Mouse (Mus musculus): ENCODE results near the gene Zfpl1. TPM values are rescaled to one million over a fixed set of nuclear protein-coding genes. Genes with fewer than 3 reads are reported as not detected.
"Not testable (repeated sequence)": the region's sequence is repeated elsewhere in the genome, so short reads cannot be mapped to it uniquely, and the experiment has no call there.

Gene Zfpl1
- total RNA-seq, 4 experiments from 2014 or later, result 15.4 to 20.8 (median 17.4) TPM

DNA sequence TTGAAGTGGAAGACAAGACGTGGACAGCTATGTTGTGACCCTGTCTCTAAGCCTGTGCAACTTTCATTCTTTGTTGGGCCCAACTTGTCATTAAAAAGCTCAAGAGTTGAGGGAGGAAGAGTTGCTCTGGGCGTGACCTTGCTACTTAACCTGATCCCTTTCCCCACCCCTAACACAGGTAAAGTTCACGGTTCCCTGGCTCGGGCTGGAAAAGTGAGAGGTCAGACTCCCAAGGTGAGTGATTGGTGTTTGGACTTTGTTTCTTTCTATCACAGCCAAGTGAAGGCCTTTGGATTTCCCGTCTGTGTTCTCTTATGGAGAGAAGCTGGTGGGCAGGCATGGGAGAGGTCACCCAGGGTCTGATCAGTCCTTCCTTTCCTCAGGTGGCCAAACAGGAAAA, 25.8 kb downstream of the Zfpl1 start:
- DNase-seq (ENCODE audit: low spot score), result no peak

GRCm38 (mm10) chr19:6058513-6058912, 26.2 kb downstream of the Zfpl1 start:
- DNase-seq (ENCODE audit: low spot score), result no peak

GRCm38 (mm10) chr19:6057313-6058096, 27.3 kb downstream of the Zfpl1 start, which contains the start of the genes Mrpl49 and Fau:
Gene Mrpl49 (minus strand): TSS chr19:6057785.
Gene Fau (plus strand): TSS chr19:6057844.
- DNase-seq (ENCODE audit: low spot score), result peak; percentile 98

DNA sequence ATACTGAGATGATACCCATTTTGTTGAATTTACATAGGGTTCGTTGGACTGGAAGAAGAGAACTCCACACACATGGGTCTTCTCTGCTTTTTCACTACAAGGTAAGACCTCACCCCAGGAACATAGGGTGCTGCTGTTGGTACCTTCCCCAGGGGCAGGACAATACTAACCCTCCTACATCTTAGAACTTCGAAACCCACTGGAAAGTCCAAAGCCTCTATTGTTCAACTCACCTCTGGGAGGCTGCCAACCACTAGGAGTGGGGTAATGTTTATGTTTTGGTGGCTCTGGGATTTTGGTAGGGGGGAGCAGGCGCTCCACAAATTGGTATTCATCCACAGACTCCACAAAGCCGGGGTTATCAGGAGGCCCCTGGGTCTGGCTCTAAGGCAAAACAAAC, 28.1 kb downstream of the Zfpl1 start:
- no peak for DNase-seq (ENCODE audit: low spot score)

DNA sequence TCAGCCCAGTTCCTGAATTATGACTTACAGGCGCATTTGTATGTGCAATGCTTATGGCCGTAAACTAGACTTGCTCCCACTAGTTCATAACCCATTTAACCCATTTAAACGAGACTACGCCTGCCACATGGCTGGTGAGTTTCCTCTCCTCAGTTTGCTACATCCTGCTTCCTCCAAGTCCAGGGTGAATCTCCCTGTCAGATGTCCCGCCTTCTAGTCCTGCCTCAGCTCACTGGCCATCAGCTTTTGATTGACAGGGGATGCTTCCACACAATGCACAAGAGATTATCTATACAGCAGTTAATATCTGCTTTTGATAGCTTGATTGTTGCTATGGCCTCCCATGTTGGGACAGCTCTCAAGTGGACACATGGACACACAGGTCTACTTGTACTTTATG, 30.5 kb downstream of the Zfpl1 start:
- DNase-seq (ENCODE audit: low spot score), result no peak

DNA sequence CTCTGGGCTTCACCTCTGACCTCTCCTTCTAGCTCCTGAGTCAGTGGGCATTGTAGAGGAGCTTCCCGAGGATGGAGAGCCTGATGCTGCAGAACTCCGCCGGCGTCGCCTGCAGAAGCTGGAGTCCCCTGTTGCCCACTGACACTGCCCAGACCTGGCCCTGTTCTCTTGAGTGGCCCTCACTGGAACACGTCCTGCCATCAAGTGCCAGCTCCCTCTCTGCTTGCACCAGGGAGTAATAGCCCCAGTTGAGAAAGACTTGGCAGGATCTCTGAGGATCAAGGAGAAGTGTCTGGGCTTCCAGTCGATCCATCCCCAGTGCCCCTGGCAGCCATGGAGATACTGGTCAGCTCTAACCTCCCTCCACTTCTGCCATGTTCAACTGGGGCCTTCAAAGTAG, 32.2 kb downstream of the Zfpl1 start:
- DNase-seq (ENCODE audit: low spot score), result no peak

DNA sequence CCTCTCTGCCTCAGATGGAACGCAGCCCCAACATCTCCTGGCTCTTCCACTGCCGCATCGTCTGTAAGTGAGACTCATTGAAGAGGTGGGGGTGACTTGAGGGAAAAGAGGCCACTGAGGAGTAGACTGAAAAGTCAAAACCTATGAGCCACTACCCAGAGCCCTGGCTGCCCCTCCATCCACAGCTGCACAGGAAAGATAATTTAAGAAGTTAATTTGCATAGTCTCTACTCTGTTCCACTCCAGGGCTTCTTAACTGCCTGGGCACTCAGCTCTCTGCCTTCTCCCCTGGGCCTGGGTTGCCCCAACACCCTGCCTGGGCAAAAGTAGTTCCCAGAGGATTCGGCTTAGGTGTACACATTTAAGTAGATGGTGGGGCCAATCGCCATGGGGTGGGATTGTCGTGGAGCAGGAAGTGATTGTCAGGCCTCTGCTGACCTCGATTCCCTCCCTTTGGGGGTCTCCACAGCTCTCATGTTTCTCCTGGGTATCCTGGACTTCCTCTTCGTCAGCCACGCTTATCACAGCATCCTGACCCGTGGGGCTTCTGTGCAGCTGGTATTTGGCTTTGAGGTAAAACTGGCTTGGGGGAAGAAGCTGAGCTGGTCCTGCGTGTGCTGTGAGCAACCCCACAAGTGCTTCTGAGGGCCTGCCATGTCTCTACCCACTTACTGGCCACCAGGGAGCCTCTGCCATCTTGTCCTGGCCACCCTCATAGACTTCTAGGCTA, 35.9 kb downstream of the Zfpl1 start:
- no peak for DNase-seq (ENCODE audit: low spot score)

- DNase-seq (ENCODE audit: low spot score), result no peak
Observed at GRCm38 (mm10) chr19:6047899-6048166, 36.9 kb downstream of the Zfpl1 start.

DNA sequence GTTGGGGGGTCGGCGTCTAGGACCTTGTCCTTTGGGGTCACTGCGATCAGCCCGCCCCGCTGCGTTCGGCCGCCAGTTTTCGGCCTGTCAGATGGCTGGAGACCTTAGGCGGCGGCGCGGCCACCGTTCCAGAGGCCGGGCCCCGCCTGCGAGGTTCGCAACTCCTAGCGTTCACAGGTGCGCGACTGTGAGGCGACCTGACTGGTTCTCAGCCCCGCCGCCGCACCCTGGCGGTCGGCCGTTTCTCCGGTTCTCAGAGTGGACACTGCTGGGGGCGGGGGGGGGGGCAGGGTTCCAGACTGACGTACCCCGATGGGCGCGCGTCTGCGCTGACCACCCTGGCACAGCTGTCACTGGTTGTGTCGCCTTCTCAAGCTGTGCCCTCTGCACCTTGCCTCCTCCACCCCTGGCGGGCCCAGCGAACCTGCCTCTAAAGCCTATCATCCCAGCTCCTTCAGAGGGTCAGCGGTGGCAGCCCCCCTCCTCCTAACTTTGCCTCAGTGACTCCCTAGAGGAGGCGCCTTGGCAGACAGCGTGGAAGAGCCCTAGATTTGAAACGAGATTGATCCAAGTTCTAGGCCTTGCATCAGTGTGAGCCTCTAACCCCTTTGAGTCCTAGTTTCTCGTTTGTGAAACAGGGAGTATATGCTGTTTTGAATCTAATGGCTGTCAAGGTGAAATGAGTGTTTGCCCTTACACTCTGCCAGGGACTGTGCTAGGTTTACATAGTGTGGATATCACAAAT, 37.4 kb downstream of the Zfpl1 start:
- DNase-seq (ENCODE audit: low spot score), result no peak

GRCm38 (mm10) chr19:6046294-6047153, 38.2 kb downstream of the Zfpl1 start, which contains the start of gene Syvn1:
Gene Syvn1 (plus strand): TSS chr19:6046576.
- peak; percentile 97 for DNase-seq (ENCODE audit: low spot score)

DNA sequence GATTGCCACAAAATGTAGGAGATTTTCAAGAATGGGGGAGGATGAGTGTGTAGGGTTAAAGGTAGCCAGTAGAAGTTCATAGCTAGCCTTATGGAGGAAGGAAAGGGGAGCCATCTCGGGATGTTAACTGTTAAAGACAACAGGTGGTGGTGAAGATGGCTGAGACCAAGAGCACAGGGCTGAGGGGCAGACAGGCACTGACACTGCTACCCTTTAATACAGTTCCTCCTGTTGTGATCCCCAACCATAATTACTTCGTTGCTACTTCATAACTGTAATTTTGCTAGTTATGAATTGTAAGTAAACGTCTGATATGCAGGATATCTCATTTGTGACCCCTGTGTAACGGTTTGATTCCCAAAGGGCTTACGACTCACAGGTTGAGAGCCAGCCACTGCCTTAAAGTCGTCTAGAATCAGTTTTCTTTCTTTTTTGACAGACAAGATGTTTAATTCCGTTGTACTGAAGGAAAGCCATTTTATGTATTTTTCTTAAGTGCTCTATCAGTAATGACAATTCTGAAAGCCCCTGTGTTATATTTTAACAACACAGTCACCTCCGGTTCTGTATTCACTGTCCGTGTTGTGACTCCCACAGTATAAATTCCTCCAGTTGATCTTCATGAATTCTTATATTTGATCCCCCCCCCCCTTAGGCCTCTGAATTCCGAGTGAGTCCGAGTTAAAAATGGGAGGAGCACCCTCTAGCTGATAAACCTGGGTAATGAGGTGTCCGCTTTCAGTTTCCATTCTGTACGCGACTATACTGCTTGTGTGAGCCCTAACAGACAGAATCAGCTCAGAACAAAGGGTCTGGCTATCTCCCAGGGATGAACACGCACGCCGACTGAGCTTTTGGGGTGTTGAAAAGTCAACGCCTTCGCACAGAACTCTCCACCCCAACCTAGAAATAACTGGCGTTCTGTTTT, 39.1 kb downstream of the Zfpl1 start:
- DNase-seq (ENCODE audit: low spot score), result no peak

DNA sequence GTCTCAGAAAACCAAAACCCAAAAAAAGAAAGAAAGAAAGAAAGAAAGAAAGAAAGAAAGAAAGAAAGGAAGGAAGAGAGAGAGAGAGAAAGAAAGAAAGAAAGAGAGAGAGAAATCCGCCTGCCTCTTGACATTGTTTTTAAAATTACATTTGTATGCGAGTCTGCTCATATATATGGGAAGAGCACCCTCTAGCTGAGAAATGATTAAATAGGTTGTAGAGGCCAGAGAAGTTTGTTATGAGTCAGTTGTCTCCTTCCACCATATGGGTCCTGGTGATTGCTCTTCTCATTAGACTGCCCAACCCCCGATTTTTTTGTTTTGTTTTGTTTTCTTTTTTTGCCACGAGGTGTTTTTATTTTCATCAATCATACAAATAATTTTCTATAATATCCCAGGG, 40.7 kb downstream of the Zfpl1 start:
- DNase-seq (ENCODE audit: low spot score), result not testable (repeated sequence)

GRCm38 (mm10) chr19:6042293-6042692, 42.5 kb downstream of the Zfpl1 start:
- no peak for DNase-seq (ENCODE audit: low spot score)

DNA sequence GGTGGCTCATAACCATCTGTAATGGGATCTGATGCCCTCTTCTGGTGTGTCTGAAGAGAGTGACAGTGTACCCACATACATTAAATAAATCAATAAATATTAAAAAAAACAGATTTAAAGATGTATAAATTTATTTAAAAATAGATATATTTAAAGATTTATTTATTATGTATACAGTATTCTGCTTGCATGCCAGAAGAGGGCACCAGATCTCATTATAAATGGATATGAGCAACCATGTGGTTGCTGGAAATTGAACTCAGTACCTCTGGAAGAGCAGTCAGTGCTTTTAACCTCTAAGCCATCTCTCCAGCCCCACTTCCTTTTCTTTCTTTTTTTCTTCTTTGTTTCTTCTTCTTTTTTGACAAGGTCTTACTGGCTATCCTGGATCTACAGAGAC, 44.8 kb downstream of the Zfpl1 start:
- DNase-seq (ENCODE audit: low spot score), result no peak

DNA sequence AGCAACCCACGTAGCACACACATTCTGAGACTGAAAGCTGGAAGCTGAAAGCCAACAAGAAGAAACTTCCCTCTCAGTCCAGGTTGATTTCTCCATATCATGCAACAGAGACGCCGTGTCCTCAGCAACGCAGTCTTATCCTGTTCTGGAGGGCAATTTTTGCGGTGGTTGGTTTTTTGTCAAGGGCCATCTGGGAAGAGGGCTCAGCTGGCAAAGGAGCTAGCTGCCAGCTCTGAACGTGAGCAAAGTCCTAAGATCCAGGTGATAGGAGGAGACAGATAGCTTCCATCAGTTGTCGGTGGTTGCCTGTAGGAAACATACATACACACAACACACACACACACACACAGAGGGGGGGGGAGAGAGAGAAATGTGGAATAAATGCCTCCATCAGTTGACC, 46.4 kb downstream of the Zfpl1 start:
- DNase-seq (ENCODE audit: low spot score), result no peak

- no peak for DNase-seq (ENCODE audit: low spot score)
Observed at GRCm38 (mm10) chr19:6037695-6038094, 47.1 kb downstream of the Zfpl1 start.

GRCm38 (mm10) chr19:6035966-6036585, 48.7 kb downstream of the Zfpl1 start:
- DNase-seq (ENCODE audit: low spot score), result no peak
